Mouse (Mus musculus) stomach, embryonic 15.5 days (tissue): ENCODE results near the gene Zfp874b. TPM values are rescaled to one million over a fixed set of nuclear protein-coding genes. Genes with fewer than 3 reads are reported as not detected.
"Not testable (repeated sequence)": the region's sequence is repeated elsewhere in the genome, so short reads cannot be mapped to it uniquely, and the experiment has no call there.

Experiments used
- ATAC-seq: fragments of 200-750 bp; cut with Nextera tagmentation; 2 replicates; pipeline ENCODE4 v1.8.0; 2017; ENCODE audit warnings: low read depth, moderate number of reproducible peaks, moderate TSS enrichment; ENCODE audit not compliant: insufficient read depth, low FRiP score
- H3K27ac ChIP-seq: fragments of 300-500 bp; sonication (generic); 2 replicates; pipeline ENCODE4 v1.5.1; 2015; ENCODE audit warnings: mild to moderate bottlenecking, inconsistent platforms
- H3K27me3 ChIP-seq: fragments of 300-500 bp; sonication (generic); replicated peaks from 2 replicates; pipeline ENCODE4 v1.6.1; 2015; ENCODE audit warnings: inconsistent platforms
- H3K36me3 ChIP-seq: fragments of 300-500 bp; sonication (generic); 2 replicates; pipeline ENCODE4 v1.6.1; 2015; ENCODE audit warnings: inconsistent platforms
- H3K4me1 ChIP-seq: fragments of 300-500 bp; sonication (generic); 2 replicates; pipeline ENCODE4 v1.6.1; 2015; ENCODE audit warnings: inconsistent platforms
- H3K4me2 ChIP-seq: fragments of 300-500 bp; sonication (generic); 2 replicates; pipeline ENCODE4 v1.6.1; 2015; ENCODE audit warnings: mild to moderate bottlenecking, inconsistent platforms
- H3K4me3 ChIP-seq: fragments of 300-500 bp; sonication (generic); replicated peaks from 2 replicates; pipeline ENCODE4 v1.5.1; 2015; ENCODE audit warnings: inconsistent platforms
- H3K9ac ChIP-seq: fragments of 300-500 bp; sonication (generic); 2 replicates; pipeline ENCODE4 v1.6.1; 2015; ENCODE audit warnings: inconsistent platforms
- H3K9me3 ChIP-seq: fragments of 300-500 bp; sonication (generic); 2 replicates; pipeline ENCODE4 v1.6.1; 2016; ENCODE audit warnings: inconsistent platforms
- whole genome bisulfite sequencing: fragments of 180-500 bp; shearing (Covaris S2); methylation state at CpG from one replicate; pipeline ENCODE4 v1.1.7; 2015; 5-methylcytosine and 5-hydroxymethylcytosine counted together
- polyA plus RNA-seq: library from polyadenylated mRNA; unstranded; fragments of >200 nt; fragmentation: Nextera tagmentation; extraction: Ambion mirVana; gene quantifications from 2 replicates; pipeline ENCODE4 v1.2.1, GENCODE M21; 2015

Gene Zfp874b
- polyA plus RNA-seq, 1 experiment from 2014 or later: 3.4 TPM

GRCm38 (mm10) chr13:67451172-67452020 is 32.7 kb downstream of the Zfp874b start, which contains the start of gene Zfp874a:
Gene Zfp874a (minus strand): TSS chr13:67451624.
- Histone ChIP-seq H3K36me3 (peaks cover 4% of the 10 kb centered on the region; the same call in 1 of the 2 replicates), H3K9me3 (no peaks in the 10 kb centered on the region), H3K27ac (peak within 1 kb of the TSS; percentile 8; the same call in 1 of the 2 replicates), H3K9ac (peak within 1 kb of the TSS; percentile 43), H3K27me3 (no peaks in the 10 kb centered on the region), H3K4me3 (peak within 1 kb of the TSS; percentile 57), H3K4me2 (peak within 1 kb of the TSS; percentile 69), H3K4me1 (peaks cover 4% of the 10 kb centered on the region; the same call in 1 of the 2 replicates)
- WGBS: under 1% methylated on average over 20 of the region's 20 CpGs
- peak; percentile 94 for ATAC-seq

GRCm38 (mm10) chr13:67437095-67437494 is 47.0 kb downstream of the Zfp874b start:
- H3K27me3 ChIP-seq, H3K27ac ChIP-seq, H3K4me2 ChIP-seq, H3K9ac ChIP-seq, H3K9me3 ChIP-seq, H3K36me3 ChIP-seq, H3K4me1 ChIP-seq, ATAC-seq, H3K4me3 ChIP-seq: not testable (repeated sequence)
- 86% methylated on average over 1 of the region's 3 CpGs for WGBS

- Histone ChIP-seq H3K27me3 (no peaks in the 10 kb centered on the region), H3K36me3 (no peaks in the 10 kb centered on the region), H3K4me1 (no peaks in the 10 kb centered on the region), H3K9me3 (no peaks in the 10 kb centered on the region), H3K4me2 (no peak overlapping the region), H3K4me3 (no peak overlapping the region), H3K27ac (no peak overlapping the region), H3K9ac (no peak overlapping the region)
- 70% methylated on average over 3 of the region's 3 CpGs for WGBS
- no peak for ATAC-seq
Measured at GRCm38 (mm10) chr13:67428116-67428515, 55.9 kb downstream of the Zfp874b start.

GRCm38 (mm10) chr13:67425699-67426098 is 58.4 kb downstream of the Zfp874b start:
- not testable (repeated sequence) for H3K9ac ChIP-seq, H3K4me1 ChIP-seq

GRCm38 (mm10) chr13:67422532-67422931 is 61.5 kb downstream of the Zfp874b start:
- WGBS: 74% methylated on average over 2 of the region's 2 CpGs
- not testable (repeated sequence) for H3K9me3 ChIP-seq

More at GRCm38 (mm10) chr13:67425699-67426098, 58.4 kb downstream of the Zfp874b start:
- H3K4me2 ChIP-seq, ATAC-seq, H3K27ac ChIP-seq, H3K36me3 ChIP-seq, H3K27me3 ChIP-seq, H3K9me3 ChIP-seq, H3K4me3 ChIP-seq: not testable (repeated sequence)

More at GRCm38 (mm10) chr13:67422532-67422931, 61.5 kb downstream of the Zfp874b start:
- not testable (repeated sequence) for ATAC-seq, H3K27ac ChIP-seq, H3K4me1 ChIP-seq, H3K4me2 ChIP-seq, H3K9ac ChIP-seq, H3K4me3 ChIP-seq, H3K36me3 ChIP-seq, H3K27me3 ChIP-seq

Other genes starting within 250 kb of the Zfp874b start
- 1.8 and 1.9 TPM in 2 replicates for gene Zfp458, start 205.8 kb downstream of the Zfp874b start, polyA plus RNA-seq
- 0.77 and 0.94 TPM in 2 replicates for gene Zfp457, start 177.8 kb downstream of the Zfp874b start, polyA plus RNA-seq
- 2.7 and 2.9 TPM in 2 replicates for gene Zfp595, start 151.7 kb downstream of the Zfp874b start, polyA plus RNA-seq
- 0.52 and 0.64 TPM in 2 replicates for gene Gm28044, start 123.7 kb downstream of the Zfp874b start, polyA plus RNA-seq
- gene Zfp953, start 123.7 kb downstream of the Zfp874b start, polyA plus RNA-seq: 1.0 and 1.1 TPM in 2 replicates
- 0.21 and 0.44 TPM in 2 replicates for gene Gm28041, start 108.5 kb downstream of the Zfp874b start, polyA plus RNA-seq
- 1.8 and 2.0 TPM in 2 replicates for gene Zfp456, start 108.4 kb downstream of the Zfp874b start, polyA plus RNA-seq
- 5.5 and 7.5 TPM in 2 replicates for gene Zfp429, start 84.4 kb downstream of the Zfp874b start, polyA plus RNA-seq
- 0.90 and 1.1 TPM in 2 replicates for gene Zfp459, start 62.8 kb downstream of the Zfp874b start, polyA plus RNA-seq
- 8.7 and 9.6 TPM in 2 replicates for gene Zfp874a, start 32.6 kb downstream of the Zfp874b start, polyA plus RNA-seq
- gene Zfp58, start 16.3 kb upstream of the Zfp874b start, polyA plus RNA-seq: 12.7 and 13.3 TPM in 2 replicates
- not detected in 2 replicates for gene Gm26965, start 41.9 kb upstream of the Zfp874b start, polyA plus RNA-seq
- gene Zfp87, start 41.9 kb upstream of the Zfp874b start, polyA plus RNA-seq: 19.4 and 20.4 TPM in 2 replicates
- 11.8 and 11.9 TPM in 2 replicates for gene Zfp748, start 69.6 kb upstream of the Zfp874b start, polyA plus RNA-seq
- gene Zfp729b, start 125.4 kb upstream of the Zfp874b start, polyA plus RNA-seq: 3.5 and 4.7 TPM in 2 replicates
- 0.26 TPM in 1 of 2 replicates, not detected in the other for gene Gm49345, start 153.5 kb upstream of the Zfp874b start, polyA plus RNA-seq
- gene Zfp729a, start 153.5 kb upstream of the Zfp874b start, polyA plus RNA-seq: 2.4 and 2.7 TPM in 2 replicates
- 8.9 and 12.7 TPM in 2 replicates for gene Zfp738, start 202.8 kb upstream of the Zfp874b start, polyA plus RNA-seq
- 5.8 and 5.9 TPM in 2 replicates for gene Zfp65, start 244.9 kb upstream of the Zfp874b start, polyA plus RNA-seq